Mouse (Mus musculus): ENCODE measurements around the gene Sorcs3. TPM values are rescaled to one million over a fixed set of nuclear protein-coding genes. Genes with fewer than 3 reads are reported as not detected.

The Sorcs3 gene
- polyA plus RNA-seq, 1 experiment from 2014 or later = 0.99 TPM

DNA sequence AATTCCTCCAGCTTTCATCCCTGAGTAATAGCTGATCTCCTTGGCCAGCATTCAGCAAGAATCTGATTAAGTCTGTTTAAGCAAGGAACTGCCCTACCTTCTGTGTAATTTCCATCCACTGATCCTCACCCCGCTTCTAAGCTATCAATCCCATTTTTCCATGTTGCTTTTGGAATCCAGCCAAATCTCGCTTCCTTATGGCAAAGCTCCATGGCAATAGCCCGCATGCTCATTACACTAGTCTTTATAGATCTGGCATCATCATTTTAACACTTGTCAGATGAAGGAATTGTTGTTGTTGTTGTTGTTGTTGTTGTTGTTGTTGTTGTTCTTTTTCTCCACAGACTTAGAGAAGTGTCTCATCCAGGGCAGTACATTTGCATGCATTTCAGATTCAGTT lies 277.1 kb downstream of the Sorcs3 start:
- Histone ChIP-seq H3K9me3 (ENCODE audit: control insufficient read depth, low read length) (no peaks in the 10 kb centered on the region), H3K4me1 (ENCODE audit: control insufficient read depth, insufficient read depth, low read length) (no peaks in the 10 kb centered on the region), H3K27me3 (ENCODE audit: control insufficient read depth, insufficient read depth, low read length) (no peaks in the 10 kb centered on the region), H3K27ac (ENCODE audit: low read depth, low read length) (no peak overlapping the region), H3K36me3 (ENCODE audit: control insufficient read depth, insufficient read depth, low read length) (no peaks in the 10 kb centered on the region), H3K4me2 (replicated peaks; ENCODE audit: low read depth, low read length) (no peak overlapping the region), H3K4me3 (ENCODE audit: low read length) (no peak overlapping the region), H3K9ac (ENCODE audit: low read depth, low read length) (no peak overlapping the region)
- ATAC-seq (ENCODE audit: low FRiP score, low TSS enrichment) = no peak
- 46% methylated on average over 3 of the region's 3 CpGs for WGBS

- H3K36me3 ChIP-seq (ENCODE audit: control insufficient read depth, insufficient read depth, low read length) = no peaks in the 10 kb centered on the region
- H3K4me1 ChIP-seq (ENCODE audit: control insufficient read depth, insufficient read depth, low read length) = no peaks in the 10 kb centered on the region
- no peaks in the 10 kb centered on the region for H3K9me3 ChIP-seq (ENCODE audit: control insufficient read depth, low read length)
- no peak overlapping the region for H3K4me2 ChIP-seq (replicated peaks; ENCODE audit: low read depth, low read length)
- H3K27me3 ChIP-seq (ENCODE audit: control insufficient read depth, insufficient read depth, low read length) = no peaks in the 10 kb centered on the region
- no peak for ATAC-seq (ENCODE audit: low FRiP score, low TSS enrichment)
- 14% methylated on average over 3 of the region's 3 CpGs for WGBS
- H3K4me3 ChIP-seq (ENCODE audit: low read length) = no peak overlapping the region
- no peak overlapping the region for H3K9ac ChIP-seq (ENCODE audit: low read depth, low read length)
- no peak overlapping the region for H3K27ac ChIP-seq (ENCODE audit: low read depth, low read length)
Observed at GRCm38 (mm10) chr19:48491111-48491510, 285.3 kb downstream of the Sorcs3 start.

- Histone ChIP-seq H3K27me3 (ENCODE audit: control insufficient read depth, insufficient read depth, low read length) (no peaks in the 10 kb centered on the region), H3K27ac (ENCODE audit: low read depth, low read length) (no peak overlapping the region), H3K9ac (ENCODE audit: low read depth, low read length) (no peak overlapping the region), H3K4me2 (replicated peaks; ENCODE audit: low read depth, low read length) (no peak overlapping the region), H3K4me1 (ENCODE audit: control insufficient read depth, insufficient read depth, low read length) (no peaks in the 10 kb centered on the region), H3K9me3 (ENCODE audit: control insufficient read depth, low read length) (no peaks in the 10 kb centered on the region), H3K4me3 (ENCODE audit: low read length) (no peak overlapping the region), H3K36me3 (ENCODE audit: control insufficient read depth, insufficient read depth, low read length) (no peaks in the 10 kb centered on the region)
- 38% methylated on average over 2 of the region's 2 CpGs for WGBS
- ATAC-seq (ENCODE audit: low FRiP score, low TSS enrichment) = no peak
Observed at GRCm38 (mm10) chr19:48503896-48504620, 298.2 kb downstream of the Sorcs3 start.

GRCm38 (mm10) chr19:48523803-48524202 lies 318.0 kb downstream of the Sorcs3 start:
- Histone ChIP-seq H3K27me3 (ENCODE audit: control insufficient read depth, insufficient read depth, low read length) (no peaks in the 10 kb centered on the region), H3K27ac (ENCODE audit: low read depth, low read length) (no peak overlapping the region), H3K4me1 (ENCODE audit: control insufficient read depth, insufficient read depth, low read length) (no peaks in the 10 kb centered on the region), H3K4me2 (replicated peaks; ENCODE audit: low read depth, low read length) (no peak overlapping the region), H3K9me3 (ENCODE audit: control insufficient read depth, low read length) (no peaks in the 10 kb centered on the region), H3K4me3 (ENCODE audit: low read length) (no peak overlapping the region), H3K9ac (ENCODE audit: low read depth, low read length) (no peak overlapping the region), H3K36me3 (ENCODE audit: control insufficient read depth, insufficient read depth, low read length) (no peaks in the 10 kb centered on the region)
- WGBS = 93% methylated on average over 7 of the region's 7 CpGs
- no peak for ATAC-seq (ENCODE audit: low FRiP score, low TSS enrichment)

GRCm38 (mm10) chr19:48524527-48525214 lies 318.8 kb downstream of the Sorcs3 start:
- no peak for ATAC-seq (ENCODE audit: low FRiP score, low TSS enrichment)
- Histone ChIP-seq H3K9me3 (ENCODE audit: control insufficient read depth, low read length) (no peaks in the 10 kb centered on the region), H3K27ac (ENCODE audit: low read depth, low read length) (no peak overlapping the region), H3K27me3 (ENCODE audit: control insufficient read depth, insufficient read depth, low read length) (no peaks in the 10 kb centered on the region), H3K9ac (ENCODE audit: low read depth, low read length) (no peak overlapping the region), H3K4me2 (replicated peaks; ENCODE audit: low read depth, low read length) (no peak overlapping the region), H3K4me1 (ENCODE audit: control insufficient read depth, insufficient read depth, low read length) (no peaks in the 10 kb centered on the region), H3K36me3 (ENCODE audit: control insufficient read depth, insufficient read depth, low read length) (no peaks in the 10 kb centered on the region), H3K4me3 (ENCODE audit: low read length) (no peak overlapping the region)
- WGBS = 20% methylated on average over 9 of the region's 9 CpGs

GRCm38 (mm10) chr19:48533582-48533981 lies 327.8 kb downstream of the Sorcs3 start:
- WGBS = 68% methylated on average over 4 of the region's 4 CpGs
- Histone ChIP-seq H3K9me3 (ENCODE audit: control insufficient read depth, low read length) (no peaks in the 10 kb centered on the region), H3K4me2 (replicated peaks; ENCODE audit: low read depth, low read length) (no peak overlapping the region), H3K36me3 (ENCODE audit: control insufficient read depth, insufficient read depth, low read length) (no peaks in the 10 kb centered on the region), H3K4me1 (ENCODE audit: control insufficient read depth, insufficient read depth, low read length) (no peaks in the 10 kb centered on the region), H3K27me3 (ENCODE audit: control insufficient read depth, insufficient read depth, low read length) (no peaks in the 10 kb centered on the region), H3K9ac (ENCODE audit: low read depth, low read length) (no peak overlapping the region), H3K27ac (ENCODE audit: low read depth, low read length) (no peak overlapping the region), H3K4me3 (ENCODE audit: low read length) (no peak overlapping the region)
- no peak for ATAC-seq (ENCODE audit: low FRiP score, low TSS enrichment)

- Histone ChIP-seq H3K4me1 (ENCODE audit: control insufficient read depth, insufficient read depth, low read length) (no peaks in the 10 kb centered on the region), H3K9me3 (ENCODE audit: control insufficient read depth, low read length) (peaks cover 6% of the 10 kb centered on the region; the same call in 1 of the 2 replicates), H3K4me3 (ENCODE audit: low read length) (no peak overlapping the region), H3K27ac (ENCODE audit: low read depth, low read length) (no peak overlapping the region), H3K4me2 (replicated peaks; ENCODE audit: low read depth, low read length) (no peak overlapping the region), H3K36me3 (ENCODE audit: control insufficient read depth, insufficient read depth, low read length) (no peaks in the 10 kb centered on the region), H3K9ac (ENCODE audit: low read depth, low read length) (no peak overlapping the region), H3K27me3 (ENCODE audit: control insufficient read depth, insufficient read depth, low read length) (no peaks in the 10 kb centered on the region)
- no peak for ATAC-seq (ENCODE audit: low FRiP score, low TSS enrichment)
Observed at GRCm38 (mm10) chr19:48544294-48544693, 338.5 kb downstream of the Sorcs3 start.

DNA sequence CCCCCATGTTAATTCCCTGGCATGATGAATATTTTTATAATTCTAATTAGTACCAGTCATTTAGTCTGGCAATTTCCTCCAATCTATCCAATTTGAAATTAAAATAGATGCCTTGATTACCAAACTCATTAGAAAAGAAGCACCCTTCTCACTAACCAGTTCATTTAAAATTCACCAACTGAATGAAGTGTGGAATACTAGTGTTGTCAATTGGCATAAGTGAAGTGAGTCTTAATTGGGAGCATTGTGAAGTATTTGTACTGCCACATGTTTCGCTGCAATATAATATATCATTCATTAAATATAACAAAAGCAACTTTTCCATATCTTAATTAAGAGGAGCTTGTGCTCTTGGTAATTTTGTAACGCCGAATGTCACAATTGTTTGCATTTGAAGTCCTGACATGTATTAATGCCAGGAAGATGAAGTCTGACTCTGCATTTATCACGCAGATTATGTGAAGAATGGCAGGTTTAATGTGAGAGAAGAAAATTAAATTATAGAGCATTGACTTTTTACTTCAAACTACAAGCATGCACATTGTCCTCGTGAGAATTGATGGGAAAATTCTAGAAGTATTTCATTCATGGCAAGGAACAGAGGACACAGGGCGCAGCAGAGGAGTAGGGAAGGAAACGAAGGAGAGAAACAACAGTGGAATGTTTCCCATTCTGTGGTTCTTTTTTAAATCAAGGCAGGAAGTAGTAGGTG lies 339.8 kb downstream of the Sorcs3 start:
- Histone ChIP-seq H3K4me2 (replicated peaks; ENCODE audit: low read depth, low read length) (no peak overlapping the region), H3K9me3 (ENCODE audit: control insufficient read depth, low read length) (peaks cover 6% of the 10 kb centered on the region; the same call in 1 of the 2 replicates), H3K4me3 (ENCODE audit: low read length) (no peak overlapping the region), H3K4me1 (ENCODE audit: control insufficient read depth, insufficient read depth, low read length) (no peaks in the 10 kb centered on the region), H3K27me3 (ENCODE audit: control insufficient read depth, insufficient read depth, low read length) (no peaks in the 10 kb centered on the region), H3K27ac (ENCODE audit: low read depth, low read length) (no peak overlapping the region), H3K9ac (ENCODE audit: low read depth, low read length) (no peak overlapping the region), H3K36me3 (ENCODE audit: control insufficient read depth, insufficient read depth, low read length) (no peaks in the 10 kb centered on the region)
- WGBS = 91% methylated on average over 7 of the region's 7 CpGs
- ATAC-seq (ENCODE audit: low FRiP score, low TSS enrichment) = no peak

- Histone ChIP-seq H3K4me2 (replicated peaks; ENCODE audit: low read depth, low read length) (no peak overlapping the region), H3K36me3 (ENCODE audit: control insufficient read depth, insufficient read depth, low read length) (no peaks in the 10 kb centered on the region), H3K9me3 (ENCODE audit: control insufficient read depth, low read length) (peaks cover 6% of the 10 kb centered on the region; the same call in 1 of the 2 replicates), H3K27ac (ENCODE audit: low read depth, low read length) (no peak overlapping the region), H3K4me1 (ENCODE audit: control insufficient read depth, insufficient read depth, low read length) (no peaks in the 10 kb centered on the region), H3K9ac (ENCODE audit: low read depth, low read length) (no peak overlapping the region), H3K27me3 (ENCODE audit: control insufficient read depth, insufficient read depth, low read length) (no peaks in the 10 kb centered on the region), H3K4me3 (ENCODE audit: low read length) (no peak overlapping the region)
- WGBS = 92% methylated on average over 2 of the region's 2 CpGs
- no peak for ATAC-seq (ENCODE audit: low FRiP score, low TSS enrichment)
Observed at GRCm38 (mm10) chr19:48546133-48546448, 340.3 kb downstream of the Sorcs3 start.
